Mouse (Mus musculus) MEL (cell line): ENCODE results near the gene Phlda1. TPM values are rescaled to one million over a fixed set of nuclear protein-coding genes. Genes with fewer than 3 reads are reported as not detected.

Experiments
- DNase-seq: peaks from one replicate; pipeline ENCODE4 v3.0.0; 2011; ENCODE audit warnings: low read depth, low spot score
- H3K27ac ChIP-seq: 2 replicates; pipeline ENCODE4 v1.5.1; 2012; ENCODE audit warnings: low read depth, mild to moderate bottlenecking, control low read depth, low read length, moderate library complexity; ENCODE audit not compliant: control insufficient read depth
- H3K27me3 ChIP-seq, 2 experiments: fragments of 150-350 bp in 1 of 2; sonication (generic) in 1 of 2; 2 replicates each; pipeline ENCODE4 v1.6.1; 2012; ENCODE audit warnings: low read length in 2 of 2, mild to moderate bottlenecking in 2 of 2, improper control_type of control experiment in 1 of 2, moderate library complexity in 1 of 2; ENCODE audit not compliant: insufficient read depth in 2 of 2, control insufficient read depth in 1 of 2
- H3K36me3 ChIP-seq, 2 experiments: 2 replicates each; pipeline ENCODE4 v1.6.1; 2012 to 2014; ENCODE audit warnings: low read length in 2 of 2, improper control_type of control experiment in 1 of 2, inconsistent platforms in 1 of 2, mild to moderate bottlenecking in 1 of 2; ENCODE audit not compliant: insufficient read depth in 2 of 2, control insufficient read depth in 1 of 2
- H3K4me1 ChIP-seq, 2 experiments: fragments of 150-350 bp in 1 of 2; sonication (generic) in 1 of 2; 2 replicates each; pipeline ENCODE4 v1.6.1; 2012; ENCODE audit warnings: low read length in 2 of 2, improper control_type of control experiment in 1 of 2, mild to moderate bottlenecking in 1 of 2; ENCODE audit not compliant: insufficient read depth in 2 of 2, control insufficient read depth in 1 of 2
- H3K4me3 ChIP-seq, 2 experiments: fragments of 150-350 bp in 1 of 2; sonication (generic) in 1 of 2; 2 replicates each; pipeline ENCODE4 v1.5.1; 2012; ENCODE audit warnings: low read depth in 2 of 2, low read length in 2 of 2, mild to moderate bottlenecking in 2 of 2, moderate library complexity in 2 of 2, control low read depth in 1 of 2, improper control_type of control experiment in 1 of 2; ENCODE audit not compliant: control insufficient read depth in 1 of 2, insufficient read depth in 1 of 2
- H3K79me2 ChIP-seq: 2 replicates; pipeline ENCODE4 v1.6.1; 2012; ENCODE audit warnings: mild to moderate bottlenecking, low read length, moderate library complexity; ENCODE audit not compliant: control insufficient read depth, poor library complexity, insufficient read depth
- H3K9ac ChIP-seq: 2 replicates; pipeline ENCODE4 v1.6.1; 2012; ENCODE audit warnings: low read depth, mild to moderate bottlenecking, control low read depth, low read length, moderate library complexity; ENCODE audit not compliant: control insufficient read depth, poor library complexity, severe bottlenecking
- H3K9me3 ChIP-seq: fragments of 150-350 bp; sonication (generic); replicated peaks from 2 replicates; pipeline ENCODE4 v1.6.1; 2012; ENCODE audit warnings: mild to moderate bottlenecking, low read length, improper control_type of control experiment, moderate library complexity; ENCODE audit not compliant: insufficient read depth
- CHD1 ChIP-seq: IDR thresholded peaks from 2 replicates; pipeline ENCODE4 v1.6.1; 2012; ENCODE audit warnings: low read depth, mild to moderate bottlenecking, inconsistent platforms, low read length, improper control_type of control experiment
- ELF1 ChIP-seq: IDR thresholded peaks from 2 replicates; pipeline ENCODE4 v1.6.1; 2014; ENCODE audit warnings: low read depth, mild to moderate bottlenecking, inconsistent platforms, low read length, improper control_type of control experiment, moderate library complexity
- ETS1 ChIP-seq: IDR thresholded peaks from 2 replicates; pipeline ENCODE4 v1.6.1; 2012; ENCODE audit warnings: low read depth, mild to moderate bottlenecking, inconsistent platforms, low read length, improper control_type of control experiment, moderate library complexity
- GATA1 ChIP-seq: IDR thresholded peaks from 2 replicates; pipeline ENCODE4 v1.6.1; 2011; ENCODE audit warnings: low read depth, low read length, improper control_type of control experiment
- HCFC1 ChIP-seq: IDR thresholded peaks from 2 replicates; pipeline ENCODE4 v1.6.1; 2012; ENCODE audit warnings: low read depth, mild to moderate bottlenecking, inconsistent platforms, low read length, improper control_type of control experiment, moderate library complexity
- JUND ChIP-seq: IDR thresholded peaks from 2 replicates; pipeline ENCODE4 v1.6.1; 2011; ENCODE audit warnings: low read depth, mild to moderate bottlenecking, improper control_type of control experiment, low read length
- MAX ChIP-seq: IDR thresholded peaks from 2 replicates; pipeline ENCODE4 v1.6.1; 2011; ENCODE audit warnings: low read length, improper control_type of control experiment
- MAZ ChIP-seq: IDR thresholded peaks from 2 replicates; pipeline ENCODE4 v1.6.1; 2012; ENCODE audit warnings: low read depth, mild to moderate bottlenecking, inconsistent platforms, low read length, improper control_type of control experiment
- MXI1 ChIP-seq: IDR thresholded peaks from 2 replicates; pipeline ENCODE4 v1.6.1; 2011; ENCODE audit warnings: mild to moderate bottlenecking, low read depth, low read length, improper control_type of control experiment
- NELFE ChIP-seq: IDR thresholded peaks from 2 replicates; pipeline ENCODE4 v1.6.1; 2011; ENCODE audit warnings: low read depth, low read length, improper control_type of control experiment
- NRF1 ChIP-seq: IDR thresholded peaks from 2 replicates; pipeline ENCODE4 v1.6.1; 2014; ENCODE audit warnings: low read depth, mild to moderate bottlenecking, inconsistent platforms, low read length, improper control_type of control experiment, moderate library complexity; ENCODE audit not compliant: poor library complexity, insufficient read depth, severe bottlenecking
- POLR2AphosphoS2 ChIP-seq: IDR thresholded peaks from 2 replicates; pipeline ENCODE4 v1.6.1; 2011; ENCODE audit warnings: low read length, improper control_type of control experiment
- POLR2AphosphoS5 ChIP-seq: IDR thresholded peaks from 2 replicates; pipeline ENCODE4 v1.6.1; 2012; ENCODE audit warnings: low read depth, borderline replicate concordance, mild to moderate bottlenecking, inconsistent platforms, low read length, moderate library complexity, mixed read lengths
- RCOR1 ChIP-seq: IDR thresholded peaks from 2 replicates; pipeline ENCODE4 v1.6.1; 2012; ENCODE audit warnings: low read depth, mild to moderate bottlenecking, inconsistent platforms, low read length, improper control_type of control experiment
- SIN3A ChIP-seq: IDR thresholded peaks from 2 replicates; pipeline ENCODE4 v1.6.1; 2012; ENCODE audit warnings: low read length, improper control_type of control experiment, inconsistent platforms
- TAL1 ChIP-seq: IDR thresholded peaks from 2 replicates; pipeline ENCODE4 v1.6.1; 2012; ENCODE audit warnings: mild to moderate bottlenecking, inconsistent platforms, low read length, moderate library complexity, mixed read lengths
- TBP ChIP-seq: IDR thresholded peaks from 2 replicates; pipeline ENCODE4 v1.8.0; 2011; ENCODE audit warnings: low read depth, low read length, improper control_type of control experiment
- TCF12 ChIP-seq: IDR thresholded peaks from 2 replicates; pipeline ENCODE4 v1.6.1; 2014; ENCODE audit warnings: low read depth, mild to moderate bottlenecking, inconsistent platforms, low read length, improper control_type of control experiment, moderate library complexity
- USF1 ChIP-seq: IDR thresholded peaks from 2 replicates; pipeline ENCODE4 v1.6.1; 2014; ENCODE audit warnings: low read depth, mild to moderate bottlenecking, inconsistent platforms, low read length, improper control_type of control experiment, moderate library complexity
- ZKSCAN1 ChIP-seq: IDR thresholded peaks from 2 replicates; pipeline ENCODE4 v1.6.1; 2012; ENCODE audit warnings: low read depth, mild to moderate bottlenecking, inconsistent platforms, low read length, improper control_type of control experiment, moderate library complexity
- ZMIZ1 ChIP-seq: IDR thresholded peaks from 2 replicates; pipeline ENCODE4 v1.6.1; 2012; ENCODE audit warnings: low read depth, mild to moderate bottlenecking, inconsistent platforms, low read length, improper control_type of control experiment, moderate library complexity
- ZNF384 ChIP-seq: IDR thresholded peaks from 2 replicates; pipeline ENCODE4 v1.6.1; 2012; ENCODE audit warnings: low read depth, mild to moderate bottlenecking, inconsistent platforms, low read length, improper control_type of control experiment
- polyA plus RNA-seq, 2 experiments: library from polyadenylated mRNA; stranded (reverse) in 1 of 2; unstranded in 1 of 2; fragments of >175 nt in 1 of 2; fragments of >200 nt in 1 of 2; gene quantifications; 2 replicates each; pipeline versions ENCODE4 v1.2.1 to v1.2.4; 2012; ENCODE audit warnings: low replicate concordance in 2 of 2, low read depth in 1 of 2; ENCODE audit not compliant: insufficient read length in 2 of 2, insufficient read depth in 1 of 2, missing spikeins in 1 of 2
- total RNA-seq: library from RNA; depleted of rRNA; stranded (reverse); fragments of 300-350 nt; gene quantifications from 2 replicates; pipeline ENCODE4 v1.2.3, GENCODE M21; 2012

The Phlda1 gene
- total and polyA plus RNA-seq, 3 experiments, result 0.27 to 3.4 TPM; not detected in 1

GRCm38 (mm10) chr10:111516804-111517436 is 10.8 kb downstream of the Phlda1 start:
- TF ChIP-seq POLR2AphosphoS5, result no peak
- no peak for TF ChIP-seq NRF1
- TF ChIP-seq CHD1, result no peak
- no peak for TF ChIP-seq POLR2AphosphoS2
- TF ChIP-seq NELFE, result no peak
- TF ChIP-seq ELF1, result no peak
- no peak for TF ChIP-seq SIN3A
- no peak for TF ChIP-seq HCFC1
- no peak for TF ChIP-seq ZKSCAN1
- no peak for TF ChIP-seq MXI1
- TF ChIP-seq RCOR1, result no peak
- no peak for TF ChIP-seq ETS1
- no peak for TF ChIP-seq TAL1
- no peak for TF ChIP-seq ZMIZ1
- no peak overlapping the region for H3K27ac ChIP-seq
- peaks cover 0 to 8% of the 10 kb centered on the region in 2 experiments; a peak in 1 of 4 replicates for H3K36me3 ChIP-seq
- no peak for DNase-seq
- H3K79me2 ChIP-seq, result no peaks in the 10 kb centered on the region
- peaks cover 3 to 5% of the 10 kb centered on the region in 2 experiments for H3K27me3 ChIP-seq
- no peak overlapping the region for H3K4me3 ChIP-seq
- H3K4me1 ChIP-seq, result no peaks in the 10 kb centered on the region
- H3K9me3 ChIP-seq, result no peaks in the 10 kb centered on the region
- no peak overlapping the region for H3K9ac ChIP-seq

- TF ChIP-seq TBP (no peak), GATA1 (no peak), MAZ (no peak), TAL1 (no peak), ZNF384 (no peak), USF1 (no peak), MAX (no peak), TCF12 (no peak), JUND (no peak)
- Histone ChIP-seq H3K4me1 (no peaks in the 10 kb centered on the region), H3K36me3 (peaks cover 0 to 8% of the 10 kb centered on the region in 2 experiments; a peak in 1 of 4 replicates), H3K9ac (no peak overlapping the region), H3K27ac (no peak overlapping the region), H3K79me2 (no peaks in the 10 kb centered on the region), H3K27me3 (peaks cover 5 to 8% of the 10 kb centered on the region in 2 experiments), H3K4me3 (no peak overlapping the region), H3K9me3 (no peaks in the 10 kb centered on the region)
- DNase-seq, result no peak
Measured at GRCm38 (mm10) chr10:111518350-111518749, 12.3 kb downstream of the Phlda1 start.
